Mouse (Mus musculus) MEL (cell line): ENCODE measurements around the gene Gm16181.
A peak's percentile ranks its signal among the peaks of the same experiment; 100 is the strongest.

Source experiments
- CTCF ChIP-seq, 3 experiments: IDR thresholded peaks in 2 of 3; conservative IDR thresholded peaks in 1 of 3; 2 replicates each; pipeline ENCODE4 v1.5.1; 2011 to 2012; ENCODE audit warnings: low read length in 3 of 3, low read depth in 2 of 3, mild to moderate bottlenecking in 2 of 3, improper control_type of control experiment in 1 of 3, inconsistent platforms in 1 of 3, mixed read lengths in 1 of 3, moderate library complexity in 1 of 3; ENCODE audit not compliant: control insufficient read depth in 1 of 3, insufficient read depth in 1 of 3, poor library complexity in 1 of 3, severe bottlenecking in 1 of 3
- GABPA ChIP-seq: IDR thresholded peaks from 2 replicates; pipeline ENCODE4 v1.6.1; 2012; ENCODE audit warnings: low read depth, mild to moderate bottlenecking, inconsistent platforms, low read length, improper control_type of control experiment, moderate library complexity
- ZNF384 ChIP-seq: IDR thresholded peaks from 2 replicates; pipeline ENCODE4 v1.6.1; 2012; ENCODE audit warnings: low read depth, mild to moderate bottlenecking, inconsistent platforms, low read length, improper control_type of control experiment

DNA sequence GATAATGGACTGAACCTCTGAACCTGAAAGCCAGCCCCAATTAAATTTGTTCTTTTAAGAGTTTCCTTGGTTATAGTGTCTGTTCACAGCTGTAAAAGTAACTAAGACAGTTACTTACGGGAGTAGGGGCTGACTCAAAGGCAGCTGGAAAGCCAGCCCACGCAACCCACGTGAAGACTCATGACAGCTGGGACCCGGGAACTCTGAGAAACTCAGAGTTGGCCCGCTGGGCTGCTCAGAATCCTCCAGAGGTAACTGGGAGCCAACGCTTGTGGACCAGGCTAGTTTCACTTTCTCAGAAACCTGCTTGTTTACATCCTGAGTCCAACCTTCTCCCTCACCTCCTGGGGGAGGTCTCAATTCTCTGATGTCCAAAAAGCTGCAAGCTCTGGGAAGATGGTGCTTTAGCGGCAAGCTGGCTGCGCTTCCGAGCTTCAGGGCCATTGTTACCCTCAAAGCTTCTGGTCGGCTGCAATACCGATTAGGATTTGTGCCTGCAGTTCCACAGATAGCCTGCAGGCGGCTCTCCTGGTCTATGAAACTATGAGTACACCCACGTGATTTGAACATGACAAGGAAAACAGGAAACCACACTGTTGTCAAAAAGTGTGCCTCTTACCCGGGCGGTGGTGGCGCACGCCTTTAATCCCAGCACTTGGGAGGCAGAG is 37.3 kb downstream of the Gm16181 start:
- TF ChIP-seq CTCF (IDR thresholded peaks at IDR 0.05 in 2 of 3, conservative IDR thresholded peaks at IDR 0.05 in 1 of 3; ENCODE audit: control insufficient read depth in 1 of 3, insufficient read depth in 1 of 3, low read depth in 2 of 3, low read length in 3 of 3, poor library complexity in 1 of 3, severe bottlenecking in 1 of 3) (peak; percentile 88 to 92 (median 92)), ZNF384 (no peak), GABPA (no peak)
